8 mouse cellular contexts compared by ENCODE assay signal in the genomic region with DNA sequence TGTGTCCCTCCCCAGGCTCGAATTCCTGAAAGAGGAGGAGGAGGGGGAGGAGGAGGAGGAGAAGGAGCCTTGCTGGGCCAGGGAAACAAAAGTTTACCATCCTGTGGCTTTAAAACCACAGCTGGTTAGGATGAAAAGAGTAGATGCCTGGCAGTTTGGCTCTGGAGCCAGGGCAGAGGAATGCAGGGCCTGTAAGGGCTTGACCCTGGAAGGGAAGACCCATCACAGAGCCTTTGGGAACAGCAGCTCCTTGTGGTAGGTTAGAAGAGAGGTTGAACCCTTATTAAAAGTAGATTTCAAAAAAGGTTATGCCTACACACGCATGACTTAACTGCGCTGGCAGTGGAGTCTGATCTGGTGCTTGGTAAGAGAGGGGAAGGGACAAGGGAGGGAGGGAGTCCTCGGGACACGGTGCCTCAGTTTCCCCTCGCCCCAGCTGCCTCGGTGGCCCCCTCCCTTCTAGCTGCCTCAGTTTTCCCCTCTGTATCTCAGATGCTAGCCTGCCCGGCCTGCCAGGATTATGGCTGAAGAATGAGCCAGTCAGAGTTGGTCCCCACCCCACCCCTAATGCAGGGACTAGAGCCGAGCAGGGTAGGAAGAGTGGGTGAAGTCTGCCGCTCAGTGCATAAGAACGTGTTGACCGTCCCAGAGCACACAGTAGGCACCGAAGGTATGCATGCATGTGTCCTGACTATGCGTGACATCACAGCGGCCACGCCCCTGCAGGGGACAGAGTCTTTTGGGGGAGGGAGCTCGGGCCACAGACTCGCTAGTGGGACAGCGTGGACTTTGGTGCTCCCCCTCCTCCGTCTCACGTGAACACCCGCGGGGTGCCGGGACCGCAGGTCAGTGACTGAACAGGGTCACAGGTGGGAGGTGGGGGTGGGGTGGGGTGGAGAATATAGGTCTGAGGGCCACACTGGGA. TPM values are rescaled to one million over a fixed set of nuclear protein-coding genes. Genes with fewer than 3 reads are reported as not detected.
DNase-seq lines count a peak whose midpoint lies in the region; ATAC-seq lines count a peak whose summit lies in the region.

A gene (plus strand): TSS at position 314 of the 925 bp plus-strand sequence.

- H3K27me3 ChIP-seq in heart, embryonic 16.5 days (ENCODE audit: control insufficient read depth, insufficient read depth, low read length): peaks cover 4% of the 10 kb centered on the region
- no peaks in the 10 kb centered on the region for H3K27me3 ChIP-seq in forebrain, embryonic 15.5 days
- no peaks in the 10 kb centered on the region for H3K27me3 ChIP-seq in neural tube, embryonic 14.5 days (ENCODE audit: control insufficient read depth, insufficient read depth, low read length)

- peak within 1 kb of the TSS; percentile 43 for H3K4me3 ChIP-seq in heart, embryonic 16.5 days (ENCODE audit: low read length)
- peak within 1 kb of the TSS; percentile 37 for H3K4me3 ChIP-seq in forebrain, embryonic 15.5 days
- H3K4me3 ChIP-seq in neural tube, embryonic 14.5 days (ENCODE audit: low read depth, low read length): no peak within 1 kb of the TSS; the same call in 1 of the 2 replicates

- peak within 1 kb of the TSS; percentile 10 for H3K27ac ChIP-seq in heart, embryonic 16.5 days (ENCODE audit: low read length)
- no peak within 1 kb of the TSS for H3K27ac ChIP-seq in forebrain, embryonic 15.5 days (replicated peaks)
- H3K27ac ChIP-seq in neural tube, embryonic 14.5 days (ENCODE audit: low read depth, low read length): no peak within 1 kb of the TSS

- DNase-seq in heart, adult 8-10 months (ENCODE audit: low spot score): no peak
- DNase-seq in Muller cell, postnatal 12 days (ENCODE audit: inconsistent ontology term): peak; percentile 43
- DNase-seq in kidney, postnatal 36 days: peak; percentile 69 to 79
- no peak for DNase-seq in spleen, postnatal 36 days (ENCODE audit: low spot score in 2 of 2)
- no peak for DNase-seq in ovary, postnatal 14 days (ENCODE audit: low spot score)

- peak within 1 kb of the TSS; percentile 55; the same call in 1 of the 2 replicates for H3K9ac ChIP-seq in heart, embryonic 16.5 days (ENCODE audit: low read length)
- H3K9ac ChIP-seq in forebrain, embryonic 15.5 days (replicated peaks): no peak within 1 kb of the TSS
- peak within 1 kb of the TSS; percentile 39; the same call in 1 of the 2 replicates for H3K9ac ChIP-seq in neural tube, embryonic 14.5 days (replicated peaks; ENCODE audit: low read depth, low read length)

- peaks cover 22% of the 10 kb centered on the region for H3K36me3 ChIP-seq in heart, embryonic 16.5 days (ENCODE audit: control insufficient read depth, insufficient read depth)
- H3K36me3 ChIP-seq in forebrain, embryonic 15.5 days: peaks cover 25% of the 10 kb centered on the region
- H3K36me3 ChIP-seq in neural tube, embryonic 14.5 days (ENCODE audit: control insufficient read depth, insufficient read depth, low read length): peaks cover 21% of the 10 kb centered on the region

- peak within 1 kb of the TSS; percentile 70 for H3K4me2 ChIP-seq in heart, embryonic 16.5 days (ENCODE audit: low read depth, low read length)
- peak within 1 kb of the TSS; percentile 69 for H3K4me2 ChIP-seq in forebrain, embryonic 15.5 days (replicated peaks)
- H3K4me2 ChIP-seq in neural tube, embryonic 14.5 days (ENCODE audit: low read depth, low read length): peak within 1 kb of the TSS; percentile 65

- 9% methylated on average over 25 of the region's 25 CpGs for WGBS in heart, embryonic 16.5 days
- WGBS in forebrain, embryonic 15.5 days: 6% methylated on average over 25 of the region's 25 CpGs
- 6% methylated on average over 24 of the region's 25 CpGs for WGBS in neural tube, embryonic 14.5 days

- ATAC-seq in heart, embryonic 16.5 days (replicated peaks; ENCODE audit: extremely low read depth, insufficient read depth, low FRiP score): no peak
- no peak for ATAC-seq in forebrain, embryonic 15.5 days (replicated peaks)
- ATAC-seq in neural tube, embryonic 14.5 days (ENCODE audit: low read depth): no peak

- no peaks in the 10 kb centered on the region for H3K9me3 ChIP-seq in heart, embryonic 16.5 days (replicated peaks; ENCODE audit: control insufficient read depth, low read length)
- no peaks in the 10 kb centered on the region for H3K9me3 ChIP-seq in forebrain, embryonic 15.5 days
- no peaks in the 10 kb centered on the region for H3K9me3 ChIP-seq in neural tube, embryonic 14.5 days (ENCODE audit: control insufficient read depth, low read length)

- H3K4me1 ChIP-seq in heart, embryonic 16.5 days (ENCODE audit: control insufficient read depth, insufficient read depth, low read length): peaks cover 17% of the 10 kb centered on the region
- H3K4me1 ChIP-seq in forebrain, embryonic 15.5 days: peaks cover 20% of the 10 kb centered on the region
- peaks cover 13% of the 10 kb centered on the region; the same call in 1 of the 2 replicates for H3K4me1 ChIP-seq in neural tube, embryonic 14.5 days (ENCODE audit: control insufficient read depth, insufficient read depth, low read length)

RNA-seq across cellular contexts. Expression of the gene that starts here (rescaled TPM):
- polyA plus RNA-seq in heart, embryonic 16.5 days (2015; fragmentation: Nextera tagmentation; extraction: Ambion mirVana): 0.90 and 1.2 TPM in 2 replicates
- total RNA-seq in heart, adult 8-10 months (2022): under 1 TPM in 1 of 4 experiments, not detected in 3; 0.09 TPM
- polyA plus RNA-seq in forebrain, embryonic 15.5 days (2015; fragmentation: Nextera tagmentation; extraction: Ambion mirVana): 2.6 and 2.8 TPM in 2 replicates
- polyA plus RNA-seq in neural tube, embryonic 14.5 days (2014; fragmentation: Nextera tagmentation; extraction: Ambion mirVana): 2.0 and 2.7 TPM in 2 replicates

Comparison
In these comparisons a context has a peak if more than half of its experiments do, and no peak if none do; other contexts are left out.
1. DNase-seq: peak in Muller cell, postnatal 12 days (single experiment) and kidney, postnatal 36 days (2 of 2); none in heart, adult 8-10 months (single experiment), spleen, postnatal 36 days (0 of 2) and ovary, postnatal 14 days (single experiment).
2. Peak in every context shown above with its lines, with median percentiles within 50 percentile points of each other: H3K4me2 ChIP-seq.